Mouse (Mus musculus) urinary bladder, adult 2 months (tissue): ENCODE results near the gene Muc13. TPM values are rescaled to one million over a fixed set of nuclear protein-coding genes. Genes with fewer than 3 reads are reported as not detected.

ENCODE experiments used
- DNase-seq: peaks from one replicate; pipeline ENCODE4 v3.0.0; 2022; ENCODE audit warnings: low spot score
- polyA plus RNA-seq: library from polyadenylated mRNA; depleted of rRNA; stranded (reverse); fragments of >200 nt; gene quantifications from 2 replicates; pipeline ENCODE4 v1.2.3, GENCODE M21; 2012; rRNA removed

Gene Muc13
- 0.04 and 0.09 TPM in 2 replicates for polyA plus RNA-seq

GRCm38 (mm10) chr16:33793846-33794791 is at the start of gene Muc13:
Gene Muc13, plus strand, starts transcription at chr16:33794037.
- no peak for DNase-seq

GRCm38 (mm10) chr16:33744622-33745419 is 49.0 kb upstream of the Muc13 start:
- DNase-seq: no peak

- no peak for DNase-seq
Observed at GRCm38 (mm10) chr16:33745457-33745856, 48.4 kb upstream of the Muc13 start.

- no peak for DNase-seq
Observed at GRCm38 (mm10) chr16:33746074-33746676, 47.7 kb upstream of the Muc13 start.

- DNase-seq: no peak
Observed at GRCm38 (mm10) chr16:33747346-33747954, 46.4 kb upstream of the Muc13 start.

- DNase-seq: no peak
Observed at GRCm38 (mm10) chr16:33747994-33748393, 45.8 kb upstream of the Muc13 start.

- no peak for DNase-seq
Observed at GRCm38 (mm10) chr16:33751152-33751551, 42.7 kb upstream of the Muc13 start.

GRCm38 (mm10) chr16:33751590-33751989 is 42.2 kb upstream of the Muc13 start:
- DNase-seq: no peak

GRCm38 (mm10) chr16:33752904-33753578 is 40.8 kb upstream of the Muc13 start:
- DNase-seq: no peak

GRCm38 (mm10) chr16:33755293-33755692 is 38.5 kb upstream of the Muc13 start:
- DNase-seq: no peak

GRCm38 (mm10) chr16:33755961-33756360 is 37.9 kb upstream of the Muc13 start:
- DNase-seq: no peak

- DNase-seq: no peak
Observed at GRCm38 (mm10) chr16:33756396-33756795, 37.4 kb upstream of the Muc13 start.

GRCm38 (mm10) chr16:33759207-33759606 is 34.6 kb upstream of the Muc13 start:
- DNase-seq: no peak

- no peak for DNase-seq
Observed at GRCm38 (mm10) chr16:33760542-33760941, 33.3 kb upstream of the Muc13 start.

GRCm38 (mm10) chr16:33760996-33761395 is 32.8 kb upstream of the Muc13 start:
- no peak for DNase-seq

GRCm38 (mm10) chr16:33764501-33765193 is 29.2 kb upstream of the Muc13 start:
- no peak for DNase-seq

- no peak for DNase-seq
Observed at GRCm38 (mm10) chr16:33765477-33765876, 28.4 kb upstream of the Muc13 start.

GRCm38 (mm10) chr16:33766309-33766708 is 27.5 kb upstream of the Muc13 start:
- DNase-seq: no peak

- DNase-seq: no peak
Observed at GRCm38 (mm10) chr16:33766757-33767156, 27.1 kb upstream of the Muc13 start.

- DNase-seq: no peak
Observed at GRCm38 (mm10) chr16:33768491-33769278, 25.2 kb upstream of the Muc13 start.
